Mouse (Mus musculus) gastrocnemius, adult 2 months (tissue): ENCODE measurements around the gene Foxn3. TPM values are rescaled to one million over a fixed set of nuclear protein-coding genes. Genes with fewer than 3 reads are reported as not detected.
"Not testable (repeated sequence)": the region's sequence is repeated elsewhere in the genome, so short reads cannot be mapped to it uniquely, and the experiment has no call there.

Experiments used
- DNase-seq: peaks from one replicate; pipeline ENCODE4 v3.0.0; 2022
- H3K27ac ChIP-seq: fragments of 200-600 bp; 2 replicates; pipeline ENCODE4 v1.8.1; 2022; ENCODE audit warnings: mild to moderate bottlenecking
- H3K4me3 ChIP-seq: fragments of 200-600 bp; 2 replicates; pipeline ENCODE4 v1.8.1; 2022; ENCODE audit warnings: mild to moderate bottlenecking, moderate library complexity
- CTCF ChIP-seq: fragments of 200-600 bp; IDR thresholded peaks from 2 replicates; pipeline ENCODE4 v1.8.1; 2022; ENCODE audit warnings: antibody characterized with exemption, mild to moderate bottlenecking, moderate library complexity
- intact Hi-C: fragments of 180-260 bp; cut with DNase I; formaldehyde crosslinking; loops from one replicate; pipeline ENCODE4 v1.15.1; 2025
- total RNA-seq, 2 experiments: library from RNA; stranded (reverse); gene quantifications; 2 replicates each; pipeline ENCODE4 v1.2.3; 2021

Gene Foxn3
- total RNA-seq, 2 experiments from 2014 or later, result 190 to 201 TPM

- Histone ChIP-seq H3K27ac (peak overlapping the region; percentile 50), H3K4me3 (no peak overlapping the region)
- intact Hi-C loops, result no loop called here
- peak; percentile 46 for DNase-seq
- TF ChIP-seq CTCF, result no peak
Observed at GRCm38 (mm10) chr12:99208251-99208650, 355.1 kb downstream of the Foxn3 start.

GRCm38 (mm10) chr12:99207014-99207612 is 356.3 kb downstream of the Foxn3 start:
- intact Hi-C loops, result no loop called here
- TF ChIP-seq CTCF, result no peak
- Histone ChIP-seq H3K27ac (no peak overlapping the region), H3K4me3 (no peak overlapping the region)
- no peak for DNase-seq

- DNase-seq, result no peak
- intact Hi-C loops, result no loop called here
- no peak overlapping the region for H3K4me3 ChIP-seq
- H3K27ac ChIP-seq, result no peak overlapping the region
- no peak for TF ChIP-seq CTCF
Observed at GRCm38 (mm10) chr12:99205734-99206133, 357.6 kb downstream of the Foxn3 start.

GRCm38 (mm10) chr12:99199124-99199483 is 364.3 kb downstream of the Foxn3 start:
- no peak for DNase-seq
- TF ChIP-seq CTCF, result peak; percentile 38
- Histone ChIP-seq H3K4me3 (no peak overlapping the region), H3K27ac (no peak overlapping the region)
- intact Hi-C loops, result no loop called here

GRCm38 (mm10) chr12:99198428-99199123 is 364.8 kb downstream of the Foxn3 start:
- no peak for DNase-seq
- Histone ChIP-seq H3K27ac (no peak overlapping the region), H3K4me3 (no peak overlapping the region)
- no peak for TF ChIP-seq CTCF
- intact Hi-C loops, result no loop called here

- DNase-seq, result no peak
- no peak overlapping the region for H3K27ac ChIP-seq
- intact Hi-C loops, result no loop called here
- H3K4me3 ChIP-seq, result no peak overlapping the region
- TF ChIP-seq CTCF, result no peak
Observed at GRCm38 (mm10) chr12:99197031-99197430, 366.4 kb downstream of the Foxn3 start.

GRCm38 (mm10) chr12:99195655-99196054 is 367.7 kb downstream of the Foxn3 start:
- intact Hi-C loops, result no loop called here
- no peak for TF ChIP-seq CTCF
- H3K4me3 ChIP-seq, result no peak overlapping the region
- DNase-seq, result no peak
- no peak overlapping the region for H3K27ac ChIP-seq

- intact Hi-C loops, H3K4me3 ChIP-seq: not testable (repeated sequence)
Observed at GRCm38 (mm10) chr12:99194120-99194519, 369.3 kb downstream of the Foxn3 start.

GRCm38 (mm10) chr12:99187671-99188070 is 375.7 kb downstream of the Foxn3 start:
- intact Hi-C loops, result no loop called here
- TF ChIP-seq CTCF, result no peak
- H3K4me3 ChIP-seq, result no peak overlapping the region
- no peak for DNase-seq
- no peak overlapping the region for H3K27ac ChIP-seq

More at GRCm38 (mm10) chr12:99194120-99194519, 369.3 kb downstream of the Foxn3 start:
- not testable (repeated sequence) for H3K27ac ChIP-seq, DNase-seq

GRCm38 (mm10) chr12:99186239-99186638 is 377.1 kb downstream of the Foxn3 start:
- TF ChIP-seq CTCF, result no peak
- DNase-seq, result no peak
- no peak overlapping the region for H3K27ac ChIP-seq
- H3K4me3 ChIP-seq, result no peak overlapping the region
- intact Hi-C loops, result no loop called here

- H3K27ac ChIP-seq, result no peak overlapping the region
- no peak for DNase-seq
- no peak for TF ChIP-seq CTCF
- H3K4me3 ChIP-seq, result no peak overlapping the region
- intact Hi-C loops, result no loop called here
Observed at GRCm38 (mm10) chr12:99183261-99183792, 380.1 kb downstream of the Foxn3 start.

- no peak for DNase-seq
- H3K4me3 ChIP-seq, result no peak overlapping the region
- no peak overlapping the region for H3K27ac ChIP-seq
- no peak for TF ChIP-seq CTCF
- intact Hi-C loops, result no loop called here
Observed at GRCm38 (mm10) chr12:99182338-99182737, 381.0 kb downstream of the Foxn3 start.

GRCm38 (mm10) chr12:99180234-99180824 is 383.1 kb downstream of the Foxn3 start:
- no peak for TF ChIP-seq CTCF
- intact Hi-C loops, result no loop called here
- Histone ChIP-seq H3K27ac (no peak overlapping the region), H3K4me3 (no peak overlapping the region)
- DNase-seq, result no peak
